22 mouse cellular contexts compared by ENCODE assay signal in the genomic region with DNA sequence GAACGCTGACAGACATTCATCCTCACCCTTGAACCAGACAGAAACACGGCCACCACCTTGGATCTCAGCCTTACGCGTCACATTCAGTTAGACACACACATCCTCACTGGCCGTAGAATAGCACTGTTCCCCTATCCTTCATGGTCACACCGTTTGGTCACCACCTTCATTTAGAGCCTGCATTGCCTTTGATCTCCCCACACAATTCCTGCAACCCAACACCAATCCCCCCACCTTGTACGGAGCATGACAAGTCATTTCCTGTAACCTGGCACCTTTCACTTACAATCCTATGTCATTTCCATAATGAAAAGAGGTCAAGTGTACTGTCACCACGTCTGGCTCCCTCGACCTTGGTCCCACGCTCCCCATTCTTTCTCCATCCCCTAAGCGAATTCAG. TPM values are rescaled to one million over a fixed set of nuclear protein-coding genes. Genes with fewer than 3 reads are reported as not detected.
DNase-seq lines count a peak whose midpoint lies in the region; ATAC-seq and TF ChIP-seq lines count a peak whose summit lies in the region.
"Had no signal": no experiment of that assay in that cellular context is flagged by ENCODE, and none has a peak within 500 bp of the region (broad histone marks: within the 10 kb centered on the region; RNA-seq: fewer than 3 reads in every experiment).

No protein-coding gene starts in this region.

- no peaks in the 10 kb centered on the region for H3K27me3 ChIP-seq in kidney, embryonic 15.5 days
- H3K27me3 ChIP-seq in kidney, postnatal 0 days (ENCODE audit: insufficient read depth, low read length) = no peaks in the 10 kb centered on the region
- no peaks in the 10 kb centered on the region for H3K27me3 ChIP-seq in midbrain, embryonic 10.5 days (ENCODE audit: low read depth, poor library complexity, severe bottlenecking)
- H3K27me3 ChIP-seq in midbrain, embryonic 14.5 days (ENCODE audit: control insufficient read depth, insufficient read depth, low read length) = no peaks in the 10 kb centered on the region
- H3K27me3 ChIP-seq: embryonic facial prominence, embryonic 12.5 days; forebrain, embryonic 13.5 days; forebrain, embryonic 15.5 days; Patski had no signal

- 30% methylated on average over 11 of the region's 11 CpGs for WGBS in kidney, embryonic 15.5 days
- 34% methylated on average over 11 of the region's 11 CpGs for WGBS in kidney, postnatal 0 days
- WGBS in midbrain, embryonic 10.5 days = 90% methylated on average over 11 of the region's 11 CpGs
- WGBS in midbrain, embryonic 14.5 days = 78% methylated on average over 11 of the region's 11 CpGs

- no peaks in the 10 kb centered on the region for H3K9me3 ChIP-seq in kidney, embryonic 15.5 days (replicated peaks)
- no peaks in the 10 kb centered on the region for H3K9me3 ChIP-seq in kidney, postnatal 0 days (replicated peaks; ENCODE audit: low read length)
- H3K9me3 ChIP-seq in midbrain, embryonic 10.5 days (replicated peaks) = no peaks in the 10 kb centered on the region
- no peaks in the 10 kb centered on the region for H3K9me3 ChIP-seq in midbrain, embryonic 14.5 days (ENCODE audit: control insufficient read depth, low read length)
- H3K9me3 ChIP-seq: embryonic facial prominence, embryonic 10.5 days; embryonic facial prominence, embryonic 12.5 days; forebrain, embryonic 13.5 days; forebrain, embryonic 15.5 days; G1E had no signal

- no peak overlapping the region for H3K4me2 ChIP-seq in kidney, embryonic 15.5 days
- H3K4me2 ChIP-seq in kidney, postnatal 0 days (ENCODE audit: low read length) = no peak overlapping the region
- H3K4me2 ChIP-seq in midbrain, embryonic 14.5 days (ENCODE audit: low read length) = no peak overlapping the region
- H3K4me2 ChIP-seq: embryonic facial prominence, embryonic 12.5 days; forebrain, embryonic 13.5 days; forebrain, embryonic 15.5 days had no signal

- peaks cover 46% of the 10 kb centered on the region for H3K4me1 ChIP-seq in kidney, embryonic 15.5 days
- H3K4me1 ChIP-seq in kidney, postnatal 0 days (replicated peaks; ENCODE audit: insufficient read depth, low read length) = peaks cover 8% of the 10 kb centered on the region; the same call in 1 of the 2 replicates
- peaks cover 12% of the 10 kb centered on the region for H3K4me1 ChIP-seq in midbrain, embryonic 10.5 days
- H3K4me1 ChIP-seq in midbrain, embryonic 14.5 days (ENCODE audit: control insufficient read depth, insufficient read depth, low read length) = no peaks in the 10 kb centered on the region
- H3K4me1 ChIP-seq: embryonic facial prominence, embryonic 12.5 days had no signal

- no peak overlapping the region for H3K4me3 ChIP-seq in kidney, embryonic 15.5 days (replicated peaks)
- no peak overlapping the region for H3K4me3 ChIP-seq in kidney, postnatal 0 days (replicated peaks; ENCODE audit: low read depth, low read length)
- no peak overlapping the region for H3K4me3 ChIP-seq in midbrain, embryonic 10.5 days
- H3K4me3 ChIP-seq in midbrain, embryonic 14.5 days (replicated peaks; ENCODE audit: low read depth, low read length) = no peak overlapping the region
- H3K4me3 ChIP-seq: embryonic facial prominence, embryonic 10.5 days; embryonic facial prominence, embryonic 12.5 days; forebrain, embryonic 13.5 days; forebrain, embryonic 15.5 days had no signal

- no peak for TF ChIP-seq CTCF in kidney, postnatal 0 days (IDR thresholded peaks at IDR 0.05; ENCODE audit: low read depth)

- H3K9ac ChIP-seq in kidney, embryonic 15.5 days = no peak overlapping the region
- no peak overlapping the region for H3K9ac ChIP-seq in kidney, postnatal 0 days (ENCODE audit: low read depth, low read length)
- no peak overlapping the region for H3K9ac ChIP-seq in midbrain, embryonic 14.5 days (replicated peaks; ENCODE audit: low read length)
- H3K9ac ChIP-seq: embryonic facial prominence, embryonic 12.5 days; forebrain, embryonic 13.5 days; forebrain, embryonic 15.5 days had no signal

- no peak for DNase-seq in kidney, adult 18-20 months
- peak; percentile 40 for DNase-seq in kidney, postnatal 0 days (ENCODE audit: low spot score)
- DNase-seq in kidney, adult 11 months = no peak
- no peak for DNase-seq in midbrain, embryonic 10.5 days (ENCODE audit: low spot score)
- no peak for DNase-seq in midbrain, embryonic 14.5 days
- no peak for DNase-seq in retina, embryonic 14.5 days (ENCODE audit: low spot score)
- DNase-seq: adrenal gland, adult 8-10 months; adrenal gland, postnatal 14 days; adrenal gland, postnatal 36 days; cerebellum, adult 11-12 months; cerebellum, adult 2 months; cerebellum, adult 9-10 months; cerebellum, postnatal 10 days; cerebellum, postnatal 25 days had no signal

- H3K36me3 ChIP-seq in kidney, embryonic 15.5 days = peaks cover 10% of the 10 kb centered on the region
- H3K36me3 ChIP-seq in kidney, postnatal 0 days (ENCODE audit: insufficient read depth, low read length) = peaks cover 5% of the 10 kb centered on the region; the same call in 1 of the 2 replicates
- H3K36me3 ChIP-seq in midbrain, embryonic 10.5 days = no peaks in the 10 kb centered on the region
- no peaks in the 10 kb centered on the region for H3K36me3 ChIP-seq in midbrain, embryonic 14.5 days (ENCODE audit: control insufficient read depth, insufficient read depth, low read length)
- H3K36me3 ChIP-seq: embryonic facial prominence, embryonic 10.5 days; embryonic facial prominence, embryonic 12.5 days; forebrain, embryonic 15.5 days; G1E had no signal

- peak overlapping the region; percentile 62 for H3K27ac ChIP-seq in kidney, embryonic 15.5 days
- H3K27ac ChIP-seq in kidney, postnatal 0 days = no peak overlapping the region
- 0 out of 2 replicates have a peak overlapping the region, but pooled peaks have one; percentile 23 for H3K27ac ChIP-seq in midbrain, embryonic 10.5 days (replicated peaks)
- no peak overlapping the region for H3K27ac ChIP-seq in midbrain, embryonic 14.5 days (replicated peaks; ENCODE audit: low read depth, low read length)
- H3K27ac ChIP-seq: embryonic facial prominence, embryonic 10.5 days; embryonic facial prominence, embryonic 12.5 days; forebrain, embryonic 13.5 days; forebrain, embryonic 15.5 days had no signal

- ATAC-seq in kidney, embryonic 15.5 days (replicated peaks; ENCODE audit: low FRiP score) = peak; percentile 64
- ATAC-seq in kidney, postnatal 0 days (replicated peaks; ENCODE audit: low FRiP score, low read depth) = peak; percentile 55; the same call in 1 of the 2 replicates
- ATAC-seq in midbrain, embryonic 14.5 days (ENCODE audit: low FRiP score, low TSS enrichment) = no peak
- ATAC-seq: activated CD4-positive, CD25-positive, alpha-beta regulatory T cell, adult 4 months; forebrain, embryonic 13.5 days; forebrain, embryonic 15.5 days; Patski had no signal

RNA-seq across cellular contexts. Expression of a gene that starts 42.2 kb away (rescaled TPM):
- 42.3 and 43.8 TPM in 2 replicates for polyA plus RNA-seq in kidney, embryonic 15.5 days (2015; fragmentation: Nextera tagmentation; extraction: Ambion mirVana)
- polyA plus RNA-seq in kidney, postnatal 0 days (2015; fragmentation: Nextera tagmentation; extraction: Ambion mirVana) = 47.7 and 51.4 TPM in 2 replicates
- polyA plus RNA-seq in midbrain, embryonic 10.5 days (2016; fragmentation: Nextera tagmentation; extraction: Ambion mirVana) = 0.40 and 1.1 TPM in 2 replicates
- 1.3 and 2.3 TPM in 2 replicates for polyA plus RNA-seq in midbrain, embryonic 14.5 days (2014; fragmentation: Nextera tagmentation; extraction: Ambion mirVana)
- polyA plus RNA-seq: G1E had no signal

Comparison
In these comparisons a context has a peak if more than half of its experiments do, and no peak if none do; other contexts are left out.
1. H3K27ac ChIP-seq: peak in kidney, embryonic 15.5 days (single experiment) and midbrain, embryonic 10.5 days (single experiment); none in kidney, postnatal 0 days (single experiment) and midbrain, embryonic 14.5 days (single experiment).
2. RNA of a gene that starts 42.2 kb away (polyA plus RNA-seq): 47.7 to 51.4 TPM in kidney, postnatal 0 days and 42.3 to 43.8 TPM in kidney, embryonic 15.5 days; 1.3 to 2.3 TPM in midbrain, embryonic 14.5 days and 0.40 to 1.1 TPM in midbrain, embryonic 10.5 days; every median in the first group is over 10 times any median in the second.